In genomic region chr4:108431561-108431936, GRCm38 (mm10) we compare ENCODE assay signal across 12 mouse cellular contexts. TPM values are rescaled to one million over a fixed set of nuclear protein-coding genes. Genes with fewer than 3 reads are reported as not detected.
DNase-seq lines count a peak whose midpoint lies in the region; ATAC-seq and TF ChIP-seq lines count a peak whose summit lies in the region.
"Had no signal": no experiment of that assay in that cellular context is flagged by ENCODE, and none has a peak within 500 bp of the region (broad histone marks: within the 10 kb centered on the region; RNA-seq: fewer than 3 reads in every experiment).

No protein-coding gene starts in this region.

- no peaks in the 10 kb centered on the region for H3K36me3 ChIP-seq in lung, embryonic 14.5 days (ENCODE audit: insufficient read depth)
- no peaks in the 10 kb centered on the region for H3K36me3 ChIP-seq in forebrain, embryonic 13.5 days (ENCODE audit: poor library complexity, severe bottlenecking)
- H3K36me3 ChIP-seq in limb, embryonic 10.5 days = no peaks in the 10 kb centered on the region
- H3K36me3 ChIP-seq in neural tube, embryonic 13.5 days = no peaks in the 10 kb centered on the region

- H3K4me1 ChIP-seq in lung, embryonic 14.5 days (ENCODE audit: insufficient read depth) = peaks cover 8% of the 10 kb centered on the region; the same call in 1 of the 2 replicates
- H3K4me1 ChIP-seq in forebrain, embryonic 13.5 days = peaks cover 33% of the 10 kb centered on the region
- peaks cover 76% of the 10 kb centered on the region for H3K4me1 ChIP-seq in limb, embryonic 10.5 days
- peaks cover 28% of the 10 kb centered on the region for H3K4me1 ChIP-seq in neural tube, embryonic 13.5 days (replicated peaks)

- H3K4me2 ChIP-seq in lung, embryonic 14.5 days = 0 out of 2 replicates have a peak overlapping the region, but pooled peaks have one; percentile 10
- peak overlapping the region; percentile 24 for H3K4me2 ChIP-seq in forebrain, embryonic 13.5 days
- H3K4me2 ChIP-seq in neural tube, embryonic 13.5 days = no peak overlapping the region

- no peak for TF ChIP-seq CTCF in lung, embryonic 14.5 days (IDR thresholded peaks at IDR 0.05; ENCODE audit: low read depth)

- no peak overlapping the region for H3K27ac ChIP-seq in lung, embryonic 14.5 days (ENCODE audit: low read depth)
- peak overlapping the region; percentile 87 for H3K27ac ChIP-seq in forebrain, embryonic 13.5 days
- peak overlapping the region; percentile 92 for H3K27ac ChIP-seq in limb, embryonic 10.5 days
- peak overlapping the region; percentile 23 for H3K27ac ChIP-seq in neural tube, embryonic 13.5 days (replicated peaks)
- H3K27ac ChIP-seq: liver, embryonic 14.5 days had no signal

- no peak for ATAC-seq in lung, embryonic 14.5 days (ENCODE audit: insufficient read depth)
- no peak for ATAC-seq in forebrain, embryonic 13.5 days
- 0 out of 2 replicates have a peak, but pooled peaks have one; percentile 9 for ATAC-seq in neural tube, embryonic 13.5 days (ENCODE audit: low read depth)

- 31% methylated on average over 2 of the region's 2 CpGs for WGBS in lung, embryonic 14.5 days
- 20% methylated on average over 2 of the region's 2 CpGs for WGBS in forebrain, embryonic 13.5 days
- WGBS in limb, embryonic 10.5 days = 26% methylated on average over 2 of the region's 2 CpGs
- WGBS in neural tube, embryonic 13.5 days = 28% methylated on average over 2 of the region's 2 CpGs

- no peak overlapping the region for H3K9ac ChIP-seq in lung, embryonic 14.5 days
- no peak overlapping the region for H3K9ac ChIP-seq in forebrain, embryonic 13.5 days
- H3K9ac ChIP-seq in neural tube, embryonic 13.5 days = no peak overlapping the region
- H3K9ac ChIP-seq: liver, embryonic 14.5 days had no signal

- no peak for DNase-seq in lung, embryonic 14.5 days
- no peak for DNase-seq in lung, postnatal 10 days
- no peak for DNase-seq in limb, embryonic 10.5 days (ENCODE audit: low spot score)
- no peak for DNase-seq in urinary bladder, postnatal 25 days (ENCODE audit: low spot score)
- DNase-seq in layer of hippocampus, adult 18-20 months (ENCODE audit: low spot score in 2 of 2) = no peak
- DNase-seq: adrenal gland, postnatal 10 days; heart, postnatal 4 days; thymus, postnatal 36 days had no signal

- H3K9me3 ChIP-seq in lung, embryonic 14.5 days (ENCODE audit: low read depth, low read length) = no peaks in the 10 kb centered on the region
- no peaks in the 10 kb centered on the region for H3K9me3 ChIP-seq in forebrain, embryonic 13.5 days (replicated peaks)
- no peaks in the 10 kb centered on the region for H3K9me3 ChIP-seq in limb, embryonic 10.5 days (replicated peaks)
- no peaks in the 10 kb centered on the region for H3K9me3 ChIP-seq in neural tube, embryonic 13.5 days

- no peak overlapping the region for H3K4me3 ChIP-seq in lung, embryonic 14.5 days (ENCODE audit: low read depth, low read length)
- H3K4me3 ChIP-seq in forebrain, embryonic 13.5 days = no peak overlapping the region
- peak overlapping the region; percentile 14; the same call in 1 of the 2 replicates for H3K4me3 ChIP-seq in limb, embryonic 10.5 days
- no peak overlapping the region for H3K4me3 ChIP-seq in neural tube, embryonic 13.5 days

- H3K27me3 ChIP-seq in lung, embryonic 14.5 days (ENCODE audit: insufficient read depth, low read length) = no peaks in the 10 kb centered on the region
- no peaks in the 10 kb centered on the region for H3K27me3 ChIP-seq in forebrain, embryonic 13.5 days
- H3K27me3 ChIP-seq in limb, embryonic 10.5 days (ENCODE audit: low read depth, poor library complexity, severe bottlenecking) = no peaks in the 10 kb centered on the region
- H3K27me3 ChIP-seq in neural tube, embryonic 13.5 days = no peaks in the 10 kb centered on the region

RNA-seq across cellular contexts. Expression of gene Gpx7, which starts 24.8 kb away (rescaled TPM):
- 70.3 and 82.4 TPM in 2 replicates for polyA plus RNA-seq in lung, embryonic 14.5 days (2014; fragmentation: Nextera tagmentation; extraction: Ambion mirVana)
- 26.9 and 28.8 TPM in 2 replicates for polyA plus RNA-seq in forebrain, embryonic 13.5 days (2015; fragmentation: Nextera tagmentation; extraction: Ambion mirVana)
- polyA plus RNA-seq in limb, embryonic 10.5 days (2016; fragmentation: Nextera tagmentation; extraction: Ambion mirVana) = 40.6 and 44.3 TPM in 2 replicates
- 36.5 and 40.7 TPM in 2 replicates for polyA plus RNA-seq in neural tube, embryonic 13.5 days (2015; fragmentation: Nextera tagmentation; extraction: Ambion mirVana)
- total RNA-seq in layer of hippocampus, adult 18-20 months (2021) = 1 to 10 TPM; 3.1 to 4.7 TPM

RNA-seq across cellular contexts. Expression of gene Tut4, which starts 27.7 kb away (rescaled TPM):
- 59.6 and 62.6 TPM in 2 replicates for polyA plus RNA-seq in lung, embryonic 14.5 days (2014; fragmentation: Nextera tagmentation; extraction: Ambion mirVana)
- 89.3 and 91.5 TPM in 2 replicates for polyA plus RNA-seq in forebrain, embryonic 13.5 days (2015; fragmentation: Nextera tagmentation; extraction: Ambion mirVana)
- polyA plus RNA-seq in limb, embryonic 10.5 days (2016; fragmentation: Nextera tagmentation; extraction: Ambion mirVana) = 95.8 and 119 TPM in 2 replicates
- polyA plus RNA-seq in neural tube, embryonic 13.5 days (2015; fragmentation: Nextera tagmentation; extraction: Ambion mirVana) = 69.7 and 97.5 TPM in 2 replicates
- total RNA-seq in layer of hippocampus, adult 18-20 months (2021) = 10 to 100 TPM; 28.1 to 30.3 TPM

RNA-seq across cellular contexts. Expression of gene Shisal2a, which starts 48.4 kb away (rescaled TPM):
- 0.34 TPM in 1 of 2 replicates, not detected in the other for polyA plus RNA-seq in lung, embryonic 14.5 days (2014; fragmentation: Nextera tagmentation; extraction: Ambion mirVana)
- polyA plus RNA-seq in forebrain, embryonic 13.5 days (2015; fragmentation: Nextera tagmentation; extraction: Ambion mirVana) = 1.4 and 2.6 TPM in 2 replicates
- 1.5 and 5.6 TPM in 2 replicates for polyA plus RNA-seq in limb, embryonic 10.5 days (2016; fragmentation: Nextera tagmentation; extraction: Ambion mirVana)
- 4.0 and 4.1 TPM in 2 replicates for polyA plus RNA-seq in neural tube, embryonic 13.5 days (2015; fragmentation: Nextera tagmentation; extraction: Ambion mirVana)
- total RNA-seq in layer of hippocampus, adult 18-20 months (2021) = not detected
- total RNA-seq: megakaryocyte progenitor cell, adult 5-6 weeks had no signal
